Mouse (Mus musculus) G1E (cell line): ENCODE measurements around the gene Adamts12.

Experiments used
- CTCF ChIP-seq: IDR thresholded peaks from 2 replicates; pipeline ENCODE4 v1.5.1; 2012; ENCODE audit warnings: low read depth, low read length, inconsistent platforms, mixed read lengths
- TAL1 ChIP-seq: conservative IDR thresholded peaks from 2 replicates; pipeline ENCODE4 v1.6.1; 2012; ENCODE audit warnings: low read depth, low read length, inconsistent platforms, mixed read lengths

- TF ChIP-seq CTCF = no peak
- no peak for TF ChIP-seq TAL1
These were observed 300.2 kb downstream of the Adamts12 start for GRCm38 (mm10) chr15:11364795-11365194.
